Mouse (Mus musculus): ENCODE data around the gene Tbc1d25. TPM values are rescaled to one million over a fixed set of nuclear protein-coding genes. Genes with fewer than 3 reads are reported as not detected.

The Tbc1d25 gene
- total RNA-seq, 2 experiments from 2014 or later: 13.3 to 14.9 TPM

Other genes starting within 250 kb of the Tbc1d25 start
- not detected for gene Eras, start 247.6 kb downstream of the Tbc1d25 start, total RNA-seq (2021)
- 10 to 100 TPM; 50.6 to 50.8 TPM for gene Hdac6, start 228.3 kb downstream of the Tbc1d25 start, total RNA-seq (2021)
- gene Gata1, start 198.1 kb downstream of the Tbc1d25 start, total RNA-seq (2021): not detected
- under 1 TPM in 1 of 2 experiments, not detected in 1; 0.81 TPM for gene Glod5, start 157.7 kb downstream of the Tbc1d25 start, total RNA-seq (2021)
- 10 to 100 TPM; 19.1 to 19.8 TPM for gene Suv39h1, start 101.4 kb downstream of the Tbc1d25 start, total RNA-seq (2021)
- 1 to 10 TPM in 1 of 2 experiments, under 1 TPM in 1; 0.81 to 1.2 TPM for gene Was, start 85.7 kb downstream of the Tbc1d25 start, total RNA-seq (2021)
- gene Wdr13, start 43.3 kb downstream of the Tbc1d25 start, total RNA-seq (2021): 100 to 1,000 TPM; 215 to 227 TPM
- gene Rbm3, start 30.3 kb downstream of the Tbc1d25 start, total RNA-seq (2021): 100 to 1,000 TPM in 1 of 2 experiments, 10 to 100 TPM in 1; 83.4 to 113 TPM
- gene Ebp, start 17.3 kb upstream of the Tbc1d25 start, total RNA-seq (2021): 10 to 100 TPM; 30.1 to 31.3 TPM
- gene Porcn, start 30.3 kb upstream of the Tbc1d25 start, total RNA-seq (2021): 100 to 1,000 TPM in 1 of 2 experiments, 10 to 100 TPM in 1; 99.1 to 103 TPM
- gene Ftsj1, start 76.2 kb upstream of the Tbc1d25 start, total RNA-seq (2021): 10 to 100 TPM; 25.1 to 26.6 TPM
- gene Slc38a5, start 95.0 kb upstream of the Tbc1d25 start, total RNA-seq (2021): 1 to 10 TPM; 7.7 to 9.6 TPM
- not detected for gene Ssxb10, start 151.2 kb upstream of the Tbc1d25 start, total RNA-seq (2021)
- gene Ssxb9, start 190.8 kb upstream of the Tbc1d25 start, total RNA-seq (2021): not detected
- gene Ssxb1, start 237.1 kb upstream of the Tbc1d25 start, total RNA-seq (2021): not detected

Measured in layer of hippocampus, postnatal 36 days (tissue).